Mouse (Mus musculus) adrenal gland, adult (tissue): Measurements from ENCODE around the gene Ralgapa2.

ENCODE experiments used
- DNase-seq, 2 experiments: peaks; one replicate each; pipeline ENCODE4 v3.0.0; 2022 to 2023; ENCODE audit warnings: low spot score in 1 of 2; ENCODE audit not compliant: inconsistent age in 2 of 2

Ralgapa2 gene

GRCm38 (mm10) chr2:146511911-146512580 is at the start of gene Ralgapa2:
TSS of gene Ralgapa2 (minus strand) at chr2:146512344.
- DNase-seq: peak; percentile 99 to 100

GRCm38 (mm10) chr2:146561505-146561904 is 49.4 kb upstream of the Ralgapa2 start:
- DNase-seq: peak in 1 of 2 experiments; percentile 55

GRCm38 (mm10) chr2:146560633-146561043 is 48.5 kb upstream of the Ralgapa2 start:
- DNase-seq: peak in 1 of 2 experiments; percentile 13

GRCm38 (mm10) chr2:146556148-146556547 is 44.0 kb upstream of the Ralgapa2 start:
- no peak for DNase-seq

- no peak for DNase-seq
These were observed 43.2 kb upstream of the Ralgapa2 start for GRCm38 (mm10) chr2:146555351-146555750.

- DNase-seq: peak in 1 of 2 experiments; percentile 47
These were observed 41.6 kb upstream of the Ralgapa2 start for GRCm38 (mm10) chr2:146553701-146554100.

- DNase-seq: no peak
These were observed 39.7 kb upstream of the Ralgapa2 start for GRCm38 (mm10) chr2:146551818-146552217.

- no peak for DNase-seq
These were observed 37.1 kb upstream of the Ralgapa2 start for GRCm38 (mm10) chr2:146549111-146549776.

GRCm38 (mm10) chr2:146544155-146544814 is 32.1 kb upstream of the Ralgapa2 start:
- DNase-seq: peak in 1 of 2 experiments; percentile 54

GRCm38 (mm10) chr2:146533118-146533949 is 21.2 kb upstream of the Ralgapa2 start:
- peak in 1 of 2 experiments; percentile 47 for DNase-seq

GRCm38 (mm10) chr2:146532493-146532892 is 20.3 kb upstream of the Ralgapa2 start:
- no peak for DNase-seq

- DNase-seq: no peak
These were observed 13.3 kb upstream of the Ralgapa2 start for GRCm38 (mm10) chr2:146525483-146525882.

GRCm38 (mm10) chr2:146524685-146525415 is 12.7 kb upstream of the Ralgapa2 start:
- no peak for DNase-seq

GRCm38 (mm10) chr2:146516894-146517293 is 4.8 kb upstream of the Ralgapa2 start:
- no peak for DNase-seq

- no peak for DNase-seq
These were observed 2.9 kb upstream of the Ralgapa2 start for GRCm38 (mm10) chr2:146515081-146515480.

GRCm38 (mm10) chr2:146512581-146512920 is 407 bp upstream of the Ralgapa2 start:
- DNase-seq: peak; percentile 23 to 64

- no peak for DNase-seq
These were observed 711 bp downstream of the Ralgapa2 start for GRCm38 (mm10) chr2:146511401-146511865.

- DNase-seq: peak in 1 of 2 experiments; percentile 11
These were observed 1.4 kb downstream of the Ralgapa2 start for GRCm38 (mm10) chr2:146510780-146511179.

- peak in 1 of 2 experiments; percentile 65 for DNase-seq
These were observed 9.4 kb downstream of the Ralgapa2 start for GRCm38 (mm10) chr2:146502578-146503311.

GRCm38 (mm10) chr2:146500067-146500466 is 12.1 kb downstream of the Ralgapa2 start:
- no peak for DNase-seq
